Mouse (Mus musculus) cortical plate, adult 2 months (tissue): ENCODE results near the gene Proser3.

ENCODE experiments used
- CTCF ChIP-seq: fragments of 200-500 bp; IDR thresholded peaks from 2 replicates; pipeline ENCODE4 v1.5.1; 2011; ENCODE audit warnings: mild to moderate bottlenecking, control low read depth, low read length; ENCODE audit not compliant: insufficient read depth; ENCODE audit errors: extremely low read depth
- POLR2A ChIP-seq: fragments of 200-500 bp; IDR thresholded peaks from 2 replicates; pipeline ENCODE4 v1.6.1; 2011; ENCODE audit warnings: mild to moderate bottlenecking, low read length, control low read depth; ENCODE audit not compliant: insufficient read depth; ENCODE audit errors: extremely low read depth

DNA sequence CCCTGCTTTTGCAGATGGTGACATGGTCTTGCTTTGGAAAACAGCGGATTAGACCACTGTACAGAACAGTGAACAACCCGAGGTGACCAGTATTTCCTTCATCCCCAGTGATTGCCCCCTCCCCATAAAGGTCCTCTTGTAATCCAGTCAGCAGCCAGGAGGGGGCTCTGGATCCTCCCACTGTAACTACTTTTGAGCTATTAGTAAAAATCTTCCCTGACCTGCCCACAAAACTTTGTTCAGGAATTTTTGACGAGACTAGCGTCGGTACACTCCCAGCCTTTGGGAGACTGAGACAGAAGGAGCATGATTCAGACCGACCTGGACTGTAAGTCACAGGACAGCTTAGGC is 61.2 kb downstream of the Proser3 start:
- TF ChIP-seq CTCF (peak; percentile 8; the same call in 1 of the 2 replicates), POLR2A (no peak)
